Mouse (Mus musculus): ENCODE measurements around the gene Vpreb3. TPM values are rescaled to one million over a fixed set of nuclear protein-coding genes. Genes with fewer than 3 reads are reported as not detected.
"Not testable (repeated sequence)": the region's sequence is repeated elsewhere in the genome, so short reads cannot be mapped to it uniquely, and the experiment has no call there.

Gene Vpreb3
- polyA plus RNA-seq, 1 experiment from 2014 or later: 0.76 TPM

DNA sequence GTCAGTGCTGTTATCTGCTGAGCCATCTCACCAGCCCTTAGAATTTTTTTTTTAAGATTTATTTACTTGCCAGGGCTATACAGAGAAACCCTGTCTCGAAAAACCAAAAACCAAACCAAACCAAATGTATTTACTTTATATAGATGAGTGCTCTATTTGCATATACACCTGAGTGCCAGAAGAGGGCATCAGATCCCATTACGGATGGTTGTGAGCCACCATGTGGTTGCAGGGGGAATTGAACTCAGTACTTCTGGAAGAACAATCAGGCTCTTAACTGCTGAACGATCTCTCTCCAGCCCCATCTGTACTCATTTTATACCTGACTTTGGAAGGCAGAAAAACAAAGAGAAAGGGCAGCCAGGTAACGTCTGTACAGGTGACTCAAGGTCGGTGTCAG, 32.4 kb downstream of the Vpreb3 start:
- no peaks in the 10 kb centered on the region for H3K4me1 ChIP-seq (replicated peaks; ENCODE audit: control insufficient read depth, insufficient read depth, low read length)
- DNase-seq (ENCODE audit: low spot score): no peak
- no peaks in the 10 kb centered on the region for H3K36me3 ChIP-seq (ENCODE audit: control insufficient read depth, insufficient read depth, low read length)
- no peaks in the 10 kb centered on the region for H3K9me3 ChIP-seq (ENCODE audit: control insufficient read depth, low read length)
- WGBS: 77% methylated on average over 5 of the region's 5 CpGs
- no peaks in the 10 kb centered on the region for H3K27me3 ChIP-seq (ENCODE audit: control insufficient read depth, insufficient read depth, low read length)
- no peak overlapping the region for H3K4me2 ChIP-seq (ENCODE audit: low read depth, low read length, severe bottlenecking)
- H3K4me3 ChIP-seq (ENCODE audit: low read depth, low read length): no peak overlapping the region
- H3K27ac ChIP-seq (ENCODE audit: low read depth, low read length): no peak overlapping the region
- no peak overlapping the region for H3K9ac ChIP-seq (ENCODE audit: low read length)
- no peak for ATAC-seq (replicated peaks; ENCODE audit: low FRiP score)

DNA sequence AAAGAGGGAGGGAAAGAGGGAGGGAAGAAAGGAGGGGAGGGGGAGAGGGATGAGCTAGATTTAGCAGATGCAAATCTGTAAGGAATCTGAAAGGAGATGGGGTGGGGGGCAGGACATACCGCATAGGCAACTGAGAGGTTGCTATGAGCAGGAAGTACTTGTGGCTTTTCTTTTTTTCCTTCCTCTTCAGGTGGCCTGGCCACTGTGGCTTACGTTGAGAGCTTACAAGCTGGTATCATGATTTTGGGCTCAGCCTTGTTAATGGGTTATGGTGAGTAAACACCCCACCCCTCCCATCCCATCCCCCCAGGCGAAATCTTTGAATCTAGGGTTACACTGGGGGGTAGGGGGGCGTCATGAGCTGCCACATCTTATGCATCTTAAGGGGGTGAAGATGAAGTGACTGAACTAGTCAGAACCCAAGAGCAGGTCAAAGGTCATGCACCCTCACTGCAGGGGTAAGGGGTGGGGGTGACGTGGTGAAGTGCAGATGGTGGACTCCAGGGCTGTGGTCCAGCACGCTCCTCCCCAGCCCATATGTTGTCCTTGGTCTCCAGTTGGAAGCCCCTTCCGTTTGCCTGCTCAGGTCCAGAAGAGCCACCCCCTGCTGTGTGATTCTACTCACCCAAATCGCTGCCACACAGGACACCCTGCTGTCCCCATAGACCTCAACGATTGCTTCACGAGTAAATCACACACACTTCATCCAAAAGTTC, 35.4 kb downstream of the Vpreb3 start:
- Histone ChIP-seq H3K9ac (ENCODE audit: low read length) (no peak overlapping the region), H3K9me3 (ENCODE audit: control insufficient read depth, low read length) (no peaks in the 10 kb centered on the region), H3K4me1 (replicated peaks; ENCODE audit: control insufficient read depth, insufficient read depth, low read length) (no peaks in the 10 kb centered on the region), H3K4me3 (ENCODE audit: low read depth, low read length) (no peak overlapping the region), H3K36me3 (ENCODE audit: control insufficient read depth, insufficient read depth, low read length) (no peaks in the 10 kb centered on the region), H3K27ac (ENCODE audit: low read depth, low read length) (no peak overlapping the region), H3K27me3 (ENCODE audit: control insufficient read depth, insufficient read depth, low read length) (no peaks in the 10 kb centered on the region), H3K4me2 (ENCODE audit: low read depth, low read length, severe bottlenecking) (no peak overlapping the region)
- WGBS: 49% methylated on average over 10 of the region's 10 CpGs
- DNase-seq (ENCODE audit: low spot score) (no peak), ATAC-seq (replicated peaks; ENCODE audit: low FRiP score) (no peak)

DNA sequence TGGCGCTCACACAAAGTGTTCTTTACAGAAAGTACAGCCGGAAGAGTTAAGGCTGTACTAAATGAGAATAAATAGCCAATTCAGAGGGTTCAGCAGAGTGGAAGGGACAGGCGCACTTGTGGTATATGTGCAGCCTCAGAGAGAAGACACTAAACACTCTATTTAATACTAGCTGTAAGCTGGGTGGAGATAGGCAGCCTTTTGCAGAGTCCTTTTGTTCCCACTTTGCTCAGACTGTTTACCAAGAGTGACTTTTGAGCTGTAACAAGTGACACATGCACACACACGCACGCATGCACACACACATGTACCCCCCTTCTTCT, 35.9 kb downstream of the Vpreb3 start:
- H3K4me2 ChIP-seq (ENCODE audit: low read depth, low read length, severe bottlenecking): no peak overlapping the region

DNA sequence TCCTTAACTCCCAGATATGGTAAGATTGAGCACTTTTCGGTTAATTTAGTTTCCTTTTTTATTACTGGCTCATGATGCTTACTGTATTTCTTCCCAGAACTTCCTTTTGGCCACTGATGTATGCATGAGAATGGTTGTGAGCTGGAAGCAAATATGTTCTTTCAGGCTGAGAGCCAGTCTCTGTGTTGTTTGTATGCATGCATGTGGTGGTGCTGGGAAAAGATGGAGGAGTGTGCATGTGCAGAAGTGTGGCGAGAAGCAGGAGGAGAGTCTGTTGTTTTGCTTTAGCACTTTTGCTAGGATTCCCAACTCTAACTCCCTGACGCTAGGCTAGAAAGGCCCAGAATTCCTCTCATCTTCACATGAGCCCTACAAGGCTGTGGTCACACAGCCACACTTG, 36.6 kb downstream of the Vpreb3 start:
- no peaks in the 10 kb centered on the region for H3K4me1 ChIP-seq (replicated peaks; ENCODE audit: control insufficient read depth, insufficient read depth, low read length)
- no peak overlapping the region for H3K9ac ChIP-seq (ENCODE audit: low read length)
- no peaks in the 10 kb centered on the region for H3K27me3 ChIP-seq (ENCODE audit: control insufficient read depth, insufficient read depth, low read length)
- ATAC-seq (replicated peaks; ENCODE audit: low FRiP score) (no peak), DNase-seq (ENCODE audit: low spot score) (no peak)
- H3K9me3 ChIP-seq (ENCODE audit: control insufficient read depth, low read length): no peaks in the 10 kb centered on the region
- no peaks in the 10 kb centered on the region for H3K36me3 ChIP-seq (ENCODE audit: control insufficient read depth, insufficient read depth, low read length)
- 89% methylated on average over 3 of the region's 3 CpGs for WGBS
- no peak overlapping the region for H3K4me2 ChIP-seq (ENCODE audit: low read depth, low read length, severe bottlenecking)
- H3K27ac ChIP-seq (ENCODE audit: low read depth, low read length): no peak overlapping the region
- H3K4me3 ChIP-seq (ENCODE audit: low read depth, low read length): no peak overlapping the region

More for the DNA sequence above, 35.9 kb downstream of the Vpreb3 start:
- ATAC-seq (replicated peaks; ENCODE audit: low FRiP score) (no peak), DNase-seq (ENCODE audit: low spot score) (no peak)
- Histone ChIP-seq H3K4me3 (ENCODE audit: low read depth, low read length) (no peak overlapping the region), H3K9ac (ENCODE audit: low read length) (no peak overlapping the region), H3K27ac (ENCODE audit: low read depth, low read length) (no peak overlapping the region), H3K27me3 (ENCODE audit: control insufficient read depth, insufficient read depth, low read length) (no peaks in the 10 kb centered on the region), H3K9me3 (ENCODE audit: control insufficient read depth, low read length) (no peaks in the 10 kb centered on the region), H3K4me1 (replicated peaks; ENCODE audit: control insufficient read depth, insufficient read depth, low read length) (no peaks in the 10 kb centered on the region), H3K36me3 (ENCODE audit: control insufficient read depth, insufficient read depth, low read length) (no peaks in the 10 kb centered on the region)
- 77% methylated on average over 5 of the region's 5 CpGs for WGBS

DNA sequence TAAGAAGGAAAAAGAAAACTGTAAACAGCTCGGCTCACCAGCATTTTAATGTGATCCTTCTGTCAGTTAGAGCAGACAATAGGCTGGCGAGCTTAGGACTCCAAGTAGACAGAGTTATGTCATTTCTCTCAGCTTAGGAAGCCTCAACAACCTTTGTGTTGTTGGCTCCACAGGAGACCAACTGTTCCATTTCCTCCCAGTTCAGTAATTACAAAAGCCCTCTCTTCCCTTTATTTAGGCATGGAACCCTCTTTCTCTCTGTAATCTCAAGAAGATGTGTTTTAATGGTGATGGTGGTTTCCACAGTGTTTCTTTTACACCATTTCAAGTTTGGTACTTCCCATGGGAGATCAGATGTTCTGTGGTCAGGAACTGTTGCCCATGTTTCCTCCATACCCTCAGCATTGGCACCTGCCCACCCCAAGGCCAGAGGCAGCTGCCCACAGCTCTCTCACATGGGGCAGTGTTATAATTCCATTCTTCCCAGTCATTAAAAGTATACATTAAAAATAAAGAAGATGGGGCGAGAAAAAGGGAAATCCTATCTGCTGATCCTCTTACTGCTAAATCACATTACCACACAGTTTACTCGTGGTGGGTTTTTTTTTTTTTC, 47.7 kb downstream of the Vpreb3 start:
- Histone ChIP-seq H3K4me1 (replicated peaks; ENCODE audit: control insufficient read depth, insufficient read depth, low read length) (no peaks in the 10 kb centered on the region), H3K4me2 (ENCODE audit: low read depth, low read length, severe bottlenecking) (no peak overlapping the region), H3K27ac (ENCODE audit: low read depth, low read length) (no peak overlapping the region), H3K9ac (ENCODE audit: low read length) (no peak overlapping the region), H3K4me3 (ENCODE audit: low read depth, low read length) (no peak overlapping the region), H3K9me3 (ENCODE audit: control insufficient read depth, low read length) (no peaks in the 10 kb centered on the region), H3K27me3 (ENCODE audit: control insufficient read depth, insufficient read depth, low read length) (no peaks in the 10 kb centered on the region), H3K36me3 (ENCODE audit: control insufficient read depth, insufficient read depth, low read length) (no peaks in the 10 kb centered on the region)
- 66% methylated on average over 4 of the region's 4 CpGs for WGBS
- ATAC-seq (replicated peaks; ENCODE audit: low FRiP score) (no peak), DNase-seq (ENCODE audit: low spot score) (no peak)

DNA sequence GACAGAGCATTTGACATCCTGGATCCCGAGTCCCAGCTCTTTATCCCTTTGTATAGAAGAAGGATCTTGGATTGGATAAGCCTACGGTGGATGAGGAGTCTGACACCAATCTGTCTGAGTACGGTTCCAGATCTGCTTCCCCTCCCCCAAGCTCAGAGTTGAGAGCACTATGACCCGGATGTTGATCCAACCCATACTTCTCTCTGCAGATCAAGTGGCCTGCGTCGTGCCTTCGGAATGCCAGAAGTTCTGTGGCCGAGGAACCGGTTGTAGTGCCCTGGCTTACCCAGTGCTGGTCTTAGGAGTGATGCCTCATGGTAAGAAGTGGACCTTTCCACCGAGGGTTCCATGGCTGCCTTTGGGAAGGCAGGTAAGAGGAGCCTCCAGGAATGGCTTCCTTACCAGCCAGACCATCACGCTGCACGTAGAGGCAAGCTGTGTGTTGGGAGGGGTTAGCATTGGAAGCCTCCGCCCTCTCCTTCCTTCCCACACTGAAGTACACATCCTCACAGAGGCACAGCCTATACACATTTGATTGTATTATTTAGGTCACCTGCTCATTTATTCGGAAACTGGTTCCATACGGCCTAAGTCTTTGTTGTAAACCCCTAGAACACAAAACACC, 50.9 kb downstream of the Vpreb3 start:
- H3K27me3 ChIP-seq (ENCODE audit: control insufficient read depth, insufficient read depth, low read length): no peaks in the 10 kb centered on the region
- no peak overlapping the region for H3K4me3 ChIP-seq (ENCODE audit: low read depth, low read length)
- 93% methylated on average over 15 of the region's 15 CpGs for WGBS
- no peak overlapping the region for H3K27ac ChIP-seq (ENCODE audit: low read depth, low read length)
- H3K9ac ChIP-seq (ENCODE audit: low read length): no peak overlapping the region
- H3K9me3 ChIP-seq (ENCODE audit: control insufficient read depth, low read length): no peaks in the 10 kb centered on the region
- H3K4me2 ChIP-seq (ENCODE audit: low read depth, low read length, severe bottlenecking): no peak overlapping the region
- H3K36me3 ChIP-seq (ENCODE audit: control insufficient read depth, insufficient read depth, low read length): no peaks in the 10 kb centered on the region
- no peaks in the 10 kb centered on the region for H3K4me1 ChIP-seq (replicated peaks; ENCODE audit: control insufficient read depth, insufficient read depth, low read length)
- ATAC-seq (replicated peaks; ENCODE audit: low FRiP score) (no peak), DNase-seq (ENCODE audit: low spot score) (no peak)

DNA sequence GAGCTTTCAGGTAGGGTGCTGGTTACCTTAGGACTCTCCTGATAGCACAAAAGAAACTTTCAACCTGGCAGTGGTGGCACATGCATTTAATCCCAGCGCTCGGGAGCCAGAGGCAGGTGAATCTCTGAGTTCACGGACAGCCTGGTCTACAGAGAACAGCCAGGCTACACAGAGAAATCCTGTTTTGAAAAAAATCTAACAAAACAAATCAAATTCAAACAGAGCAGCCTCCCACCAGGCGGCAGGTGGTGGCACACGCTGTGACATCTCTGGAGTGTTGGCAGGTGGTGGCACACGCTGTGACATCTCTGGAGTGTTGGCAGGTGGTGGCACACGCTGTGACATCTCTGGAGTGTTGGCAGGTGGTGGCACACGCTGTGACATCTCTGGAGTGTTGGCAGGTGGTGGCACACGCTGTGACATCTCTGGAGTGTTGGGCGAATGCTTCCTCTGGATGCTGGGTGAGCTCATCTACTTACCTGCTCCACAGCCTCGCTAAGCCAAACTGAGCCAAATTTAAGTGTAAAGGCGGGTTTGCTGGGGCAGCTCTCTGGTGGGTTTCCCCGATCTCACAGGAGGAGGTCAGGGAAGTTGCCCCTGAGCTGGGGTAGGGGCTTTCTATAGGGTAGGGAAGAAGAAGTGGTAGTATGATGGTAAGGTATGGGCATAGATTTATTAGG, 51.8 kb downstream of the Vpreb3 start:
- ATAC-seq (replicated peaks; ENCODE audit: low FRiP score); H3K4me2 ChIP-seq (ENCODE audit: low read depth, low read length, severe bottlenecking); H3K4me3 ChIP-seq (ENCODE audit: low read depth, low read length); H3K36me3 ChIP-seq (ENCODE audit: control insufficient read depth, insufficient read depth, low read length); DNase-seq (ENCODE audit: low spot score); H3K9ac ChIP-seq (ENCODE audit: low read length); H3K9me3 ChIP-seq (ENCODE audit: control insufficient read depth, low read length); H3K4me1 ChIP-seq (replicated peaks; ENCODE audit: control insufficient read depth, insufficient read depth, low read length); H3K27me3 ChIP-seq (ENCODE audit: control insufficient read depth, insufficient read depth, low read length); H3K27ac ChIP-seq (ENCODE audit: low read depth, low read length): not testable (repeated sequence)
- 85% methylated on average over 12 of the region's 13 CpGs for WGBS

DNA sequence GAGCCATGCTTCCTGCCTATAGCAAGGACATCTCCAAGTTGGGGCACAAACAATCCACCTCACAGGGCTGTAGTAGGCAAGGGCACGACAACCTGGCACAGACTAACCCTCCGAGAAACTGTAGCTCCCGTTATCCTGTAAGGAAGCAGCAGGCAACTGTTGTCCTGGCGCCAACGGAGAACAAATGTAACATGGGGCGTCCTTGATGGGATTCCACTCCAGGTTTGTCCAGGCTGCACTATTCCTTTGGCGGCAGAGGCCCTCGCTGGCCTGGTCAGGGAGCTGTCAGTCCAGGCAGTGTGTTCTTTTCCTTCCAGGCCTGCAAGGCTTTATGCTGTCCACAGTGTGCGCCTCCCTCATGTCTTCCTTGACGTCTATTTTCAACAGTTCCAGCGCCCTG, 52.6 kb downstream of the Vpreb3 start:
- 89% methylated on average over 11 of the region's 11 CpGs for WGBS
- no peak overlapping the region for H3K27ac ChIP-seq (ENCODE audit: low read depth, low read length)
- no peak for ATAC-seq (replicated peaks; ENCODE audit: low FRiP score)

More for the DNA sequence above, 52.6 kb downstream of the Vpreb3 start:
- Histone ChIP-seq H3K36me3 (ENCODE audit: control insufficient read depth, insufficient read depth, low read length) (no peaks in the 10 kb centered on the region), H3K4me3 (ENCODE audit: low read depth, low read length) (no peak overlapping the region), H3K4me2 (ENCODE audit: low read depth, low read length, severe bottlenecking) (no peak overlapping the region), H3K27me3 (ENCODE audit: control insufficient read depth, insufficient read depth, low read length) (no peaks in the 10 kb centered on the region), H3K9me3 (ENCODE audit: control insufficient read depth, low read length) (no peaks in the 10 kb centered on the region), H3K4me1 (replicated peaks; ENCODE audit: control insufficient read depth, insufficient read depth, low read length) (no peaks in the 10 kb centered on the region), H3K9ac (ENCODE audit: low read length) (no peak overlapping the region)
- no peak for DNase-seq (ENCODE audit: low spot score)
